Mouse (Mus musculus): Measurements from ENCODE around the gene B020004J07Rik. TPM values are rescaled to one million over a fixed set of nuclear protein-coding genes. Genes with fewer than 3 reads are reported as not detected.
"Not testable (repeated sequence)": the region's sequence is repeated elsewhere in the genome, so short reads cannot be mapped to it uniquely, and the experiment has no call there.

Gene B020004J07Rik
- polyA plus RNA-seq (2015; fragmentation: Nextera tagmentation; extraction: Ambion mirVana) = not detected in 2 replicates

- H3K27ac ChIP-seq; H3K9me3 ChIP-seq; H3K4me3 ChIP-seq; ATAC-seq (ENCODE audit: low FRiP score, low read depth); H3K4me1 ChIP-seq; H3K27me3 ChIP-seq; H3K9ac ChIP-seq; H3K4me2 ChIP-seq (replicated peaks); H3K36me3 ChIP-seq: not testable (repeated sequence)
- WGBS = 88% methylated on average over 4 of the region's 4 CpGs
Measured at GRCm38 (mm10) chr4:101843923-101844322, at the start of gene B020004J07Rik. B020004J07Rik (minus strand) TSS chr4:101844023.

GRCm38 (mm10) chr4:101889377-101889776, 45.6 kb upstream of the B020004J07Rik start:
- Histone ChIP-seq H3K36me3 (no peaks in the 10 kb centered on the region), H3K4me1 (no peaks in the 10 kb centered on the region), H3K27ac (no peak overlapping the region), H3K4me3 (no peak overlapping the region), H3K4me2 (replicated peaks) (no peak overlapping the region), H3K9me3 (no peaks in the 10 kb centered on the region), H3K9ac (no peak overlapping the region), H3K27me3 (no peaks in the 10 kb centered on the region)
- no peak for ATAC-seq (ENCODE audit: low FRiP score, low read depth)

GRCm38 (mm10) chr4:101883641-101884040, 39.8 kb upstream of the B020004J07Rik start:
- no peaks in the 10 kb centered on the region for H3K4me1 ChIP-seq
- ATAC-seq (ENCODE audit: low FRiP score, low read depth) = no peak
- H3K9me3 ChIP-seq = no peaks in the 10 kb centered on the region
- 37% methylated on average over 3 of the region's 3 CpGs for WGBS
- no peak overlapping the region for H3K4me2 ChIP-seq (replicated peaks)
- H3K27me3 ChIP-seq = no peaks in the 10 kb centered on the region
- no peak overlapping the region for H3K4me3 ChIP-seq
- no peak overlapping the region for H3K9ac ChIP-seq
- H3K36me3 ChIP-seq = no peaks in the 10 kb centered on the region
- H3K27ac ChIP-seq = no peak overlapping the region

GRCm38 (mm10) chr4:101875687-101876086, 31.9 kb upstream of the B020004J07Rik start:
- not testable (repeated sequence) for H3K4me2 ChIP-seq (replicated peaks); H3K27ac ChIP-seq; H3K9me3 ChIP-seq; H3K27me3 ChIP-seq; H3K4me1 ChIP-seq; H3K36me3 ChIP-seq; H3K4me3 ChIP-seq; ATAC-seq (ENCODE audit: low FRiP score, low read depth); H3K9ac ChIP-seq
- WGBS = 81% methylated on average over 15 of the region's 15 CpGs

- H3K4me3 ChIP-seq; H3K9ac ChIP-seq; H3K4me2 ChIP-seq (replicated peaks); H3K9me3 ChIP-seq; ATAC-seq (ENCODE audit: low FRiP score, low read depth); H3K27me3 ChIP-seq; H3K36me3 ChIP-seq; H3K4me1 ChIP-seq; H3K27ac ChIP-seq: not testable (repeated sequence)
- WGBS = 73% methylated on average over 2 of the region's 2 CpGs
Measured at GRCm38 (mm10) chr4:101872031-101872430, 28.2 kb upstream of the B020004J07Rik start.

GRCm38 (mm10) chr4:101862289-101862688, 18.5 kb upstream of the B020004J07Rik start:
- Histone ChIP-seq H3K4me1 (no peaks in the 10 kb centered on the region), H3K27me3 (no peaks in the 10 kb centered on the region), H3K36me3 (no peaks in the 10 kb centered on the region), H3K9me3 (no peaks in the 10 kb centered on the region), H3K27ac (no peak overlapping the region), H3K4me3 (no peak overlapping the region), H3K4me2 (replicated peaks) (no peak overlapping the region), H3K9ac (no peak overlapping the region)
- ATAC-seq (ENCODE audit: low FRiP score, low read depth) = no peak
- WGBS = 88% methylated on average over 6 of the region's 6 CpGs

GRCm38 (mm10) chr4:101860873-101861272, 17.1 kb upstream of the B020004J07Rik start:
- no peak for ATAC-seq (ENCODE audit: low FRiP score, low read depth)
- Histone ChIP-seq H3K4me3 (no peak overlapping the region), H3K9me3 (no peaks in the 10 kb centered on the region), H3K27ac (no peak overlapping the region), H3K4me1 (no peaks in the 10 kb centered on the region), H3K9ac (no peak overlapping the region), H3K36me3 (no peaks in the 10 kb centered on the region), H3K4me2 (replicated peaks) (no peak overlapping the region), H3K27me3 (no peaks in the 10 kb centered on the region)
- 36% methylated on average over 6 of the region's 6 CpGs for WGBS

- no peak overlapping the region for H3K27ac ChIP-seq
- no peak overlapping the region for H3K4me2 ChIP-seq (replicated peaks)
- WGBS = 76% methylated on average over 2 of the region's 2 CpGs
- H3K27me3 ChIP-seq = no peaks in the 10 kb centered on the region
- no peak overlapping the region for H3K4me3 ChIP-seq
- H3K9me3 ChIP-seq = peaks cover 14% of the 10 kb centered on the region
- H3K4me1 ChIP-seq = no peaks in the 10 kb centered on the region
- no peak for ATAC-seq (ENCODE audit: low FRiP score, low read depth)
- no peaks in the 10 kb centered on the region for H3K36me3 ChIP-seq
- H3K9ac ChIP-seq = no peak overlapping the region
Measured at GRCm38 (mm10) chr4:101850908-101851307, 7.1 kb upstream of the B020004J07Rik start.

Other genes starting within 250 kb of the B020004J07Rik start
- gene Leprot, start 196.3 kb downstream of the B020004J07Rik start, polyA plus RNA-seq (2015; fragmentation: Nextera tagmentation; extraction: Ambion mirVana) = 92.3 and 96.3 TPM in 2 replicates
- gene Lepr, start 126.6 kb downstream of the B020004J07Rik start, polyA plus RNA-seq (2015; fragmentation: Nextera tagmentation; extraction: Ambion mirVana) = 8.8 and 9.6 TPM in 2 replicates
- not detected in 2 replicates for gene C130073F10Rik, start 49.8 kb upstream of the B020004J07Rik start, polyA plus RNA-seq (2015; fragmentation: Nextera tagmentation; extraction: Ambion mirVana)
- gene Gm12800, start 65.1 kb upstream of the B020004J07Rik start, polyA plus RNA-seq (2015; fragmentation: Nextera tagmentation; extraction: Ambion mirVana) = not detected in 2 replicates
- not detected in 2 replicates for gene Gm12794, start 96.4 kb upstream of the B020004J07Rik start, polyA plus RNA-seq (2015; fragmentation: Nextera tagmentation; extraction: Ambion mirVana)
- not detected in 2 replicates for gene Gm12790, start 137.0 kb upstream of the B020004J07Rik start, polyA plus RNA-seq (2015; fragmentation: Nextera tagmentation; extraction: Ambion mirVana)
- not detected in 2 replicates for gene Gm12789, start 142.6 kb upstream of the B020004J07Rik start, polyA plus RNA-seq (2015; fragmentation: Nextera tagmentation; extraction: Ambion mirVana)
- 14.8 and 16.2 TPM in 2 replicates for gene Pde4b, start 243.5 kb upstream of the B020004J07Rik start, polyA plus RNA-seq (2015; fragmentation: Nextera tagmentation; extraction: Ambion mirVana)